Mouse (Mus musculus) ZHBTc4 (cell line): Measurements from ENCODE around the gene Emsy.

Source experiments
- DNase-seq: peaks from one replicate; pipeline ENCODE4 v3.0.0-alpha.2; 2011; ENCODE audit warnings: low read depth, low spot score

Gene Emsy

GRCm38 (mm10) chr7:98656531-98657221, at the start of gene Emsy:
Gene Emsy, minus strand, starts transcription at chr7:98656783.
- DNase-seq: peak; percentile 98

- DNase-seq: no peak
These were observed 47.7 kb upstream of the Emsy start for GRCm38 (mm10) chr7:98704276-98704675.

GRCm38 (mm10) chr7:98703365-98703881, 46.8 kb upstream of the Emsy start:
- peak; percentile 63 for DNase-seq

GRCm38 (mm10) chr7:98702283-98703240, 46.0 kb upstream of the Emsy start, which contains the start of gene Thap12:
Gene Thap12, plus strand, starts transcription at chr7:98703103.
- peak; percentile 99 for DNase-seq

- DNase-seq: no peak
These were observed 45.2 kb upstream of the Emsy start for GRCm38 (mm10) chr7:98701771-98702170.

GRCm38 (mm10) chr7:98698590-98698989, 42.0 kb upstream of the Emsy start:
- no peak for DNase-seq

- DNase-seq: no peak
These were observed 41.5 kb upstream of the Emsy start for GRCm38 (mm10) chr7:98698041-98698440.

GRCm38 (mm10) chr7:98697496-98697895, 40.9 kb upstream of the Emsy start:
- peak; percentile 57 for DNase-seq

- no peak for DNase-seq
These were observed 37.5 kb upstream of the Emsy start for GRCm38 (mm10) chr7:98694046-98694445.

GRCm38 (mm10) chr7:98692761-98693546, 36.4 kb upstream of the Emsy start:
- no peak for DNase-seq

GRCm38 (mm10) chr7:98690831-98691230, 34.2 kb upstream of the Emsy start:
- DNase-seq: peak; percentile 25

- DNase-seq: no peak
These were observed 33.5 kb upstream of the Emsy start for GRCm38 (mm10) chr7:98690126-98690525.

- DNase-seq: peak; percentile 51
These were observed 29.3 kb upstream of the Emsy start for GRCm38 (mm10) chr7:98685895-98686294.

GRCm38 (mm10) chr7:98682821-98683220, 26.2 kb upstream of the Emsy start:
- peak; percentile 79 for DNase-seq

GRCm38 (mm10) chr7:98680691-98681090, 24.1 kb upstream of the Emsy start:
- DNase-seq: no peak

GRCm38 (mm10) chr7:98678441-98678840, 21.9 kb upstream of the Emsy start:
- DNase-seq: no peak

GRCm38 (mm10) chr7:98677511-98677910, 20.9 kb upstream of the Emsy start:
- DNase-seq: no peak

- DNase-seq: no peak
These were observed 17.8 kb upstream of the Emsy start for GRCm38 (mm10) chr7:98674344-98674743.

GRCm38 (mm10) chr7:98672241-98672955, 15.8 kb upstream of the Emsy start:
- DNase-seq: no peak

- DNase-seq: no peak
These were observed 14.8 kb upstream of the Emsy start for GRCm38 (mm10) chr7:98671416-98671815.

- no peak for DNase-seq
These were observed 14.2 kb upstream of the Emsy start for GRCm38 (mm10) chr7:98670831-98671230.
